Mouse (Mus musculus) C2C12 (cell line): ENCODE measurements around the gene Smok3a. TPM values are rescaled to one million over a fixed set of nuclear protein-coding genes. Genes with fewer than 3 reads are reported as not detected.

Experiments used
- H3K27me3 ChIP-seq: one replicate; pipeline ENCODE4 v1.6.1; 2011; ENCODE audit not compliant: control insufficient read depth, insufficient read depth, insufficient read length
- H3K36me3 ChIP-seq: one replicate; pipeline ENCODE4 v1.6.1; 2011; ENCODE audit not compliant: control insufficient read depth, insufficient read depth
- H3K4me3 ChIP-seq: one replicate; pipeline ENCODE4 v1.5.1; 2011; ENCODE audit warnings: mild to moderate bottlenecking, control low read depth; ENCODE audit not compliant: poor library complexity, insufficient read depth, severe bottlenecking
- H3K79me2 ChIP-seq: one replicate; pipeline ENCODE4 v1.6.1; 2011; ENCODE audit not compliant: control insufficient read depth, insufficient read depth
- H3K79me3 ChIP-seq: one replicate; pipeline ENCODE4 v1.6.1; 2011; ENCODE audit warnings: low read depth, control low read depth
- H3ac ChIP-seq: one replicate; pipeline ENCODE3; 2011; ENCODE audit warnings: low read depth; ENCODE audit not compliant: control insufficient read depth, insufficient read length
- CEBPB ChIP-seq: IDR thresholded peaks from one replicate; pipeline ENCODE4 v1.6.1; 2011; ENCODE audit warnings: low read depth, mild to moderate bottlenecking, control low read depth, moderate library complexity
- CTCF ChIP-seq: IDR thresholded peaks from one replicate; pipeline ENCODE4 v1.5.1; 2011; ENCODE audit not compliant: control insufficient read depth, insufficient read depth, insufficient read length
- FOSL1 ChIP-seq: IDR thresholded peaks from one replicate; pipeline ENCODE4 v1.8.0; 2011; ENCODE audit warnings: mild to moderate bottlenecking, low read length; ENCODE audit not compliant: poor library complexity, insufficient read depth, severe bottlenecking
- MAX ChIP-seq: IDR thresholded peaks from one replicate; pipeline ENCODE4 v1.6.1; 2011; ENCODE audit warnings: mild to moderate bottlenecking, control low read depth
- MYOD1 ChIP-seq: IDR thresholded peaks from one replicate; pipeline ENCODE4 v1.6.1; 2011; ENCODE audit warnings: low read depth; ENCODE audit not compliant: control insufficient read depth, insufficient read length
- MYOG ChIP-seq: IDR thresholded peaks from one replicate; pipeline ENCODE4 v1.6.1; 2011; ENCODE audit not compliant: control insufficient read depth, insufficient read length; ENCODE audit errors: extremely low read depth
- USF1 ChIP-seq: IDR thresholded peaks from one replicate; pipeline ENCODE4 v1.6.1; 2011; ENCODE audit warnings: low read depth, mild to moderate bottlenecking, control low read depth, moderate library complexity
- polyA plus RNA-seq: library from polyadenylated mRNA; unstranded; fragments of >200 nt; fragmentation: generic; extraction: Trizol; gene quantifications from one replicate; pipeline ENCODE4 v1.2.1, GENCODE M21; 2012; ENCODE audit warnings: missing spikeins

Gene Smok3a
- polyA plus RNA-seq, 1 experiment: not detected

GRCm38 (mm10) chr5:138073803-138074202 lies 52.7 kb downstream of the Smok3a start:
- no peaks in the 10 kb centered on the region for H3K36me3 ChIP-seq
- no peaks in the 10 kb centered on the region for H3K79me3 ChIP-seq
- no peaks in the 10 kb centered on the region for H3K27me3 ChIP-seq
- TF ChIP-seq CTCF (no peak), FOSL1 (no peak), MYOD1 (no peak), USF1 (no peak), MYOG (no peak), MAX (no peak), CEBPB (no peak)
- no peak overlapping the region for H3K4me3 ChIP-seq
- no peaks in the 10 kb centered on the region for H3K79me2 ChIP-seq
- no peak overlapping the region for H3ac ChIP-seq

DNA sequence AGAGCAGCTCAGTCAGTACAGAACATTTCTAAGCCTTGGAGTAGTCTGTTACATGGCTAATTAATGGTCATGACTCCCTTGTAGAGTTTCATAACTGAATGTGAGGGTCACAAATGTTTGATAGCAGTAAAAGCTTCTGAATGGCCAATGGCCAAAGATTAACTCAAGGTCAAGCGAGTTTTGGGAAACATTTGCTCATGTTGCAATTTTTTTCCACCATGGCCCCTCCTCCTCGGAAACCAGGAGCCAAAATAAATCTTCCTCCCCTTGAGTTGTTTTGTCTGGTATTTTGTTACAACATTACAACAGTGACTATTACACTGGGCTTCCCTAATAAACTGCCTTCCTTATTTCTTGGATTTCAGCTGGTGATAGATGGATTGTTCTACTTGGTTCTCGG lies 54.6 kb downstream of the Smok3a start:
- Histone ChIP-seq H3K79me3 (no peaks in the 10 kb centered on the region), H3K27me3 (peaks cover under 1% of the 10 kb centered on the region), H3K4me3 (no peak overlapping the region), H3ac (no peak overlapping the region), H3K36me3 (no peaks in the 10 kb centered on the region), H3K79me2 (no peaks in the 10 kb centered on the region)
- TF ChIP-seq USF1 (no peak), MAX (no peak), CTCF (no peak), FOSL1 (no peak), MYOD1 (no peak), MYOG (no peak), CEBPB (no peak)

GRCm38 (mm10) chr5:138076148-138076547 lies 55.1 kb downstream of the Smok3a start:
- no peaks in the 10 kb centered on the region for H3K79me2 ChIP-seq
- TF ChIP-seq MAX (no peak), USF1 (no peak), MYOG (no peak), CTCF (no peak), FOSL1 (no peak), CEBPB (no peak), MYOD1 (no peak)
- no peak overlapping the region for H3ac ChIP-seq

GRCm38 (mm10) chr5:138080456-138080855 lies 59.4 kb downstream of the Smok3a start:
- TF ChIP-seq USF1: no peak
- no peak for TF ChIP-seq MYOD1
- TF ChIP-seq MYOG: no peak
- TF ChIP-seq FOSL1: no peak
- no peak for TF ChIP-seq CTCF
- TF ChIP-seq CEBPB: no peak
- no peak for TF ChIP-seq MAX

More at GRCm38 (mm10) chr5:138076148-138076547, 55.1 kb downstream of the Smok3a start:
- Histone ChIP-seq H3K79me3 (no peaks in the 10 kb centered on the region), H3K4me3 (no peak overlapping the region), H3K27me3 (peaks cover 5% of the 10 kb centered on the region), H3K36me3 (no peaks in the 10 kb centered on the region)

GRCm38 (mm10) chr5:138081446-138081845 lies 60.4 kb downstream of the Smok3a start:
- Histone ChIP-seq H3K36me3 (no peaks in the 10 kb centered on the region), H3K79me2 (peaks cover 17% of the 10 kb centered on the region), H3ac (no peak overlapping the region), H3K79me3 (peaks cover 15% of the 10 kb centered on the region), H3K27me3 (peaks cover 11% of the 10 kb centered on the region), H3K4me3 (no peak overlapping the region)
- no peak for TF ChIP-seq FOSL1
- no peak for TF ChIP-seq USF1
- TF ChIP-seq MYOD1: no peak
- TF ChIP-seq MAX: no peak
- TF ChIP-seq CEBPB: no peak
- TF ChIP-seq CTCF: no peak
- TF ChIP-seq MYOG: no peak

More at GRCm38 (mm10) chr5:138080456-138080855, 59.4 kb downstream of the Smok3a start:
- Histone ChIP-seq H3ac (no peak overlapping the region), H3K36me3 (no peaks in the 10 kb centered on the region), H3K27me3 (peaks cover 11% of the 10 kb centered on the region), H3K79me3 (peaks cover 5% of the 10 kb centered on the region), H3K4me3 (no peak overlapping the region), H3K79me2 (peaks cover 7% of the 10 kb centered on the region)

- Histone ChIP-seq H3K36me3 (peaks cover 6% of the 10 kb centered on the region), H3ac (no peak overlapping the region), H3K4me3 (no peak overlapping the region), H3K27me3 (peaks cover 11% of the 10 kb centered on the region), H3K79me3 (peaks cover 34% of the 10 kb centered on the region), H3K79me2 (peaks cover 36% of the 10 kb centered on the region)
- TF ChIP-seq CTCF: no peak
- TF ChIP-seq MYOD1: no peak
These were observed 62.3 kb downstream of the Smok3a start for GRCm38 (mm10) chr5:138083318-138083900.
